ENCODE assay signal across 22 mouse cellular contexts in the genomic region with DNA sequence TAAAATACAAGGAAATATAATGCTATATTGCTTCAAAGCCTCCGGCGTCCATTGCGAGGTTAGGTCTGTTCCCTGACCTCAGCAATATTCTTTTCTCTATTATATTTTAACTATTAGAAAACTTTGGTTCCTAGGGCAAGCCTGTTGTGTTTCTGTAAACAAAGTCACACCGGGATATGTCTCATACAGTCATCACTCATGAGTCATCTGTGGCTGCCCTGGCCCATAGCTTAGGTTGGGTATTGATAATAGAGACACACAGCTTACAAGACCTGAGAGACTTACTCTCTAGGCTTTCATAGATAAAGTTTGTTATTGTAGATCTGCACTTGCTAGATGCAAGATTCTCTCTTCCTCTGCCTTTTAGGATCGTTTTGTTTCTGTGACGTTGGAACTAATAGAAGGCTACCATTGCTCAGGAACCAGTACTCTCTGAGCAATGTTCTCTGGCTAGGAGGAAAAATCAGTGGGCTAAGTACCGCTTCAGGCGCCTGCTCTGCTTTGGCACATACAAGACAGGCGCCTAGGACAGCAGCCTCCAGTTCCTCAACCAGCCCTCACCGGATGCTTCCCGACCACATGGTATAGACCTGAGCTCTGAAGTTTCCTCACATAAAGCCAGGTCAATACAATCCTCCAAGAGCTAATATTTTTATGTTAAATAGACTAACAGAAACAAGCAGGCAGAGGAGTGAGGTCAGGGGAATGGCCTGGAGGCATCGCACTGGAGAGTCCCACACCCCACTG.
A peak's percentile ranks its signal among the peaks of the same experiment; 100 is the strongest.
DNase-seq lines count a peak whose midpoint lies in the region; ATAC-seq and TF ChIP-seq lines count a peak whose summit lies in the region.
"Had no signal": no experiment of that assay in that cellular context is flagged by ENCODE, and none has a peak within 500 bp of the region (broad histone marks: within the 10 kb centered on the region; RNA-seq: fewer than 3 reads in every experiment).

No protein-coding gene starts in this region.

- H3K4me3 ChIP-seq in liver, embryonic 12.5 days, result no peak overlapping the region
- no peak overlapping the region for H3K4me3 ChIP-seq in C2C12 (ENCODE audit: insufficient read depth, poor library complexity, severe bottlenecking)
- H3K4me3 ChIP-seq: erythroblast, embryonic 14.5 days; forebrain, embryonic 13.5 days; heart, embryonic 15.5 days; midbrain, embryonic 10.5 days; neural tube, embryonic 13.5 days; stomach, embryonic 15.5 days had no signal

- TF ChIP-seq CTCF in C2C12 (IDR thresholded peaks at IDR 0.05; ENCODE audit: control insufficient read depth, insufficient read depth, insufficient read length), result no peak

- H3K27me3 ChIP-seq in liver, embryonic 12.5 days (replicated peaks), result no peaks in the 10 kb centered on the region
- H3K27me3 ChIP-seq in C2C12 (ENCODE audit: control insufficient read depth, insufficient read depth, insufficient read length), result no peaks in the 10 kb centered on the region
- H3K27me3 ChIP-seq: CH12.LX; forebrain, embryonic 13.5 days; heart, embryonic 15.5 days; neural tube, embryonic 13.5 days; stomach, embryonic 15.5 days had no signal

- no peak for DNase-seq in liver
- no peak for DNase-seq in frontal cortex, postnatal 25 days (ENCODE audit: low spot score in 2 of 2)
- DNase-seq in adrenal gland, postnatal 4 days (ENCODE audit: low spot score in 2 of 2), result no peak
- no peak for DNase-seq in urinary bladder, postnatal 10 days (ENCODE audit: low spot score)
- DNase-seq: adrenal gland, postnatal 25 days; cerebellum, adult 11-12 months; gastrocnemius, postnatal 25 days; lung, adult 18-20 months; lung, postnatal 36 days; thymus, postnatal 25 days had no signal

- peak overlapping the region; percentile 31; the same call in 1 of the 2 replicates for H3K27ac ChIP-seq in liver, embryonic 12.5 days
- H3K27ac ChIP-seq: forebrain, embryonic 13.5 days; heart, embryonic 15.5 days; hindbrain, postnatal 0 days; midbrain, embryonic 10.5 days; neural tube, embryonic 13.5 days; stomach, embryonic 15.5 days had no signal

- H3K79me2 ChIP-seq in C2C12 (ENCODE audit: control insufficient read depth, insufficient read depth), result peaks cover 54% of the 10 kb centered on the region

- H3ac ChIP-seq in C2C12 (ENCODE audit: control insufficient read depth, insufficient read length, low read depth), result no peak overlapping the region

- peaks cover 13% of the 10 kb centered on the region for H3K79me3 ChIP-seq in C2C12 (ENCODE audit: low read depth)

- peaks cover 39% of the 10 kb centered on the region for H3K4me1 ChIP-seq in liver, embryonic 12.5 days
- H3K4me1 ChIP-seq: forebrain, embryonic 13.5 days; midbrain, embryonic 10.5 days; stomach, embryonic 15.5 days had no signal

- 76% methylated on average over 12 of the region's 12 CpGs for WGBS in liver, embryonic 12.5 days (ENCODE audit: insufficient replicate concordance)

- 0 out of 2 replicates have a peak, but pooled peaks have one; percentile 46 for ATAC-seq in liver, embryonic 12.5 days
- ATAC-seq in common myeloid progenitor, adult 5-6 weeks (replicated peaks; ENCODE audit: low read depth, poor library complexity, severe bottlenecking), result 0 out of 2 replicates have a peak, but pooled peaks have one; percentile 42
- ATAC-seq in megakaryocyte-erythroid progenitor cell, adult 5-6 weeks (replicated peaks; ENCODE audit: low FRiP score, low TSS enrichment, poor library complexity, severe bottlenecking), result peak; percentile 63; the same call in 1 of the 2 replicates
- ATAC-seq: forebrain, embryonic 13.5 days; hindbrain, postnatal 0 days had no signal

- peaks cover 51% of the 10 kb centered on the region for H3K36me3 ChIP-seq in liver, embryonic 12.5 days
- no peaks in the 10 kb centered on the region for H3K36me3 ChIP-seq in C2C12 (ENCODE audit: control insufficient read depth, insufficient read depth)
- H3K36me3 ChIP-seq: heart, embryonic 15.5 days; neural tube, embryonic 13.5 days had no signal

- no peak overlapping the region for H3K4me2 ChIP-seq in liver, embryonic 12.5 days
- H3K4me2 ChIP-seq: forebrain, embryonic 13.5 days; heart, embryonic 15.5 days; neural tube, embryonic 13.5 days; stomach, embryonic 15.5 days had no signal

- H3K9ac ChIP-seq in liver, embryonic 12.5 days, result no peak overlapping the region
- H3K9ac ChIP-seq: forebrain, embryonic 13.5 days; heart, embryonic 15.5 days; neural tube, embryonic 13.5 days; stomach, embryonic 15.5 days had no signal

- no peaks in the 10 kb centered on the region for H3K9me3 ChIP-seq in liver, embryonic 12.5 days (replicated peaks)
- H3K9me3 ChIP-seq: forebrain, embryonic 13.5 days; heart, embryonic 15.5 days; midbrain, embryonic 10.5 days; neural tube, embryonic 13.5 days; stomach, embryonic 15.5 days had no signal

TF ChIP-seq in C2C12, 6 proteins besides CTCF, POLR2A, EP300 and RAD21:
- TF ChIP-seq MYOD1 (IDR thresholded peaks at IDR 0.05; ENCODE audit: control insufficient read depth, insufficient read length, low read depth) (no peak), MYOG (IDR thresholded peaks at IDR 0.05; ENCODE audit: control insufficient read depth, extremely low read depth, insufficient read length) (no peak), USF1 (IDR thresholded peaks at IDR 0.05; ENCODE audit: low read depth) (no peak), FOSL1 (IDR thresholded peaks at IDR 0.05; ENCODE audit: insufficient read depth, low read length, poor library complexity, severe bottlenecking) (peak; percentile 71), MAX (IDR thresholded peaks at IDR 0.05) (no peak), CEBPB (IDR thresholded peaks at IDR 0.05; ENCODE audit: low read depth) (no peak)
